Mouse (Mus musculus) midbrain, postnatal 0 days (tissue): Measurements from ENCODE around the gene 9930022D16Rik. TPM values are rescaled to one million over a fixed set of nuclear protein-coding genes. Genes with fewer than 3 reads are reported as not detected.

Experiments used
- ATAC-seq: fragments of 200-750 bp; cut with Nextera tagmentation; 2 replicates; pipeline ENCODE4 v1.8.0; 2017; ENCODE audit warnings: moderate number of reproducible peaks, mild to moderate bottlenecking, moderate TSS enrichment, moderate library complexity; ENCODE audit not compliant: low FRiP score
- DNase-seq: peaks from one replicate; pipeline ENCODE4 v3.0.0-alpha.2; 2015; ENCODE audit warnings: low spot score
- H3K27ac ChIP-seq: fragments of 300-500 bp; sonication (generic); 2 replicates; pipeline ENCODE4 v1.5.1; 2014; ENCODE audit warnings: low read depth, mild to moderate bottlenecking, low read length, mixed read lengths
- H3K27me3 ChIP-seq: fragments of 300-500 bp; sonication (generic); 2 replicates; pipeline ENCODE4 v1.6.1; 2014; ENCODE audit warnings: low read length, control low read depth, mixed read lengths; ENCODE audit not compliant: insufficient read depth
- H3K36me3 ChIP-seq: fragments of 300-500 bp; sonication (generic); 2 replicates; pipeline ENCODE4 v1.6.1; 2014; ENCODE audit warnings: low read length, control low read depth, mixed read lengths; ENCODE audit not compliant: insufficient read depth
- H3K4me1 ChIP-seq: fragments of 300-500 bp; sonication (generic); 2 replicates; pipeline ENCODE4 v1.6.1; 2014; ENCODE audit warnings: mild to moderate bottlenecking, control low read depth, antibody characterized with exemption, low read length, mixed read lengths; ENCODE audit not compliant: insufficient read depth
- H3K4me2 ChIP-seq: fragments of 300-500 bp; sonication (generic); 2 replicates; pipeline ENCODE4 v1.6.1; 2014; ENCODE audit warnings: low read depth, mild to moderate bottlenecking, low read length, mixed read lengths; ENCODE audit not compliant: poor library complexity, severe bottlenecking
- H3K4me3 ChIP-seq: fragments of 300-500 bp; sonication (generic); 2 replicates; pipeline ENCODE4 v1.5.1; 2014; ENCODE audit warnings: low read depth, mild to moderate bottlenecking, low read length, moderate library complexity
- H3K9ac ChIP-seq: fragments of 300-500 bp; sonication (generic); replicated peaks from 2 replicates; pipeline ENCODE4 v1.6.1; 2014; ENCODE audit warnings: mild to moderate bottlenecking, low read length, moderate library complexity, mixed read lengths; ENCODE audit not compliant: poor library complexity, severe bottlenecking
- H3K9me3 ChIP-seq: fragments of 300-500 bp; sonication (generic); 2 replicates; pipeline ENCODE4 v1.6.1; 2016; ENCODE audit warnings: low read length, control low read depth
- CTCF ChIP-seq: IDR thresholded peaks from 2 replicates; pipeline ENCODE4 v1.5.1; 2016; ENCODE audit warnings: antibody characterized with exemption, mild to moderate bottlenecking
- WGBS: fragments of 180-500 bp; shearing (Covaris S2); extraction: QIAGEN DNeasy Blood & Tissue Kit; methylation state at CpG from one replicate; pipeline ENCODE4 v1.1.7; 2014; 5-methylcytosine and 5-hydroxymethylcytosine counted together
- polyA plus RNA-seq: library from polyadenylated mRNA; unstranded; fragments of >200 nt; fragmentation: Nextera tagmentation; extraction: Ambion mirVana; gene quantifications from 2 replicates; pipeline ENCODE4 v1.2.1, GENCODE M21; 2015
- total RNA-seq: library from RNA; depleted of rRNA; stranded (reverse); fragments of >200 nt; gene quantifications from 2 replicates; pipeline ENCODE4 v1.2.3, GENCODE M21; 2014

Gene 9930022D16Rik
- total and polyA plus RNA-seq, 2 experiments from 2014 or later, result not detected

- Histone ChIP-seq H3K9ac (no peak overlapping the region), H3K27ac (no peak overlapping the region), H3K4me3 (no peak overlapping the region), H3K36me3 (no peaks in the 10 kb centered on the region; the same call in 1 of the 2 replicates), H3K4me1 (peaks cover 11% of the 10 kb centered on the region; the same call in 1 of the 2 replicates), H3K9me3 (no peaks in the 10 kb centered on the region), H3K27me3 (no peaks in the 10 kb centered on the region), H3K4me2 (no peak overlapping the region)
- WGBS, result 92% methylated on average over 3 of the region's 3 CpGs
- ATAC-seq (no peak), DNase-seq (no peak)
- TF ChIP-seq CTCF, result no peak
These were observed 44.6 kb upstream of the 9930022D16Rik start for GRCm38 (mm10) chr11:109369026-109369637.

DNA sequence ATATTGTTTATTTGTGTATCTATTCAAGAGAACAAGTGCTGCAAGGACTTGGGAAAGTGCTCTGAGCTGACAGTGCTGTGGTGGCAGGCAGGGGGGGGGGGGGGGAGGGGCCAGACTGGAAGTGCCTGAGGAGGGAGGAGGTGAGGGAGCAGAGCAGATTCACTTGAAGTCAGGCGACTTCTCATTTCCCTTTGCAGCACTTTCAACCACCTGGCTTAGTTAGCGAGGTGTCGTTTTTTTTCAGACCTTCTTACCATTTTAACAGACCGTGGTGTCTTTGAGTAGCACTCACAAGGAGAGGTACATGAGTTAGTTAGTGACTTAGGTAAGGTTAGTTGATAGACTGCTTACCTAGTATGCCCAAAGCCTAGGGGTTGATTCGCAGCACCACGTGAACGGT, 38.3 kb upstream of the 9930022D16Rik start:
- H3K4me2 ChIP-seq, result no peak overlapping the region
- H3K4me1 ChIP-seq, result no peaks in the 10 kb centered on the region; the same call in 1 of the 2 replicates
- no peak overlapping the region for H3K9ac ChIP-seq
- H3K9me3 ChIP-seq, result no peaks in the 10 kb centered on the region
- H3K36me3 ChIP-seq, result no peaks in the 10 kb centered on the region
- no peak for ATAC-seq
- H3K27me3 ChIP-seq, result no peaks in the 10 kb centered on the region
- H3K27ac ChIP-seq, result no peak overlapping the region
- WGBS, result 85% methylated on average over 7 of the region's 7 CpGs
- TF ChIP-seq CTCF, result no peak
- no peak overlapping the region for H3K4me3 ChIP-seq
- DNase-seq, result no peak

DNA sequence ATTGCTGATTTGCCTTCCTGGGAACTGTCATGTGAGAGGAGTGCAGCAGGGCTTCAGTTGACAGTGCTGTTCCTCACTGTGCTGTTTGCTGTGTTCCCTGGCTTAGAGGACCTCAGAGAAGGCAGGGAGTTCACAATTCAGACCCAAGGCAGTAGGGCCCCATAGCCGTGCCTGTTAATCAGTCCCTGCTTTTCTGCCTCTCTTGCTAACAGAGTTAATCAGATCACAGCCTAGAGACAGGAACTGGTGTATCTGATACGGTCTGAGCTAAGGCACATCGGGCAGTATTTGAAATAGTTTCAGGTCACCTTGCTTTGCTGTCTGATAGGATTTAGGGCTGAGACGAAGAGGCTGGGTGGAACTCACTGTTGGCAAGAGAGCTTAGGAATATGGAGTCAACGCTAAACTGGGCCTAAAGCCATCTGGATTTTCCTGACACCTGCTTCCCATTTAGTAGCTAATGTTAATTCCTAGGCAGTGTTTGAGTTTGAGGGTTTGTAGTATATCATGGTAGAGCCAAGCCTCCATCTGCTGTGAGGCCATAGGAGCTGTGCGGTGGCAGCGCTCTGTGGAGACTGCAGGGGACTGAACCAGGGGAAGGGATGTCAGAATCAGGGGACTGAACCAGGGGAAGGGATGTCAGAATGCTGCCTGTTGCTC, 37.1 kb upstream of the 9930022D16Rik start:
- ATAC-seq (no peak), DNase-seq (peak; percentile 56)

DNA sequence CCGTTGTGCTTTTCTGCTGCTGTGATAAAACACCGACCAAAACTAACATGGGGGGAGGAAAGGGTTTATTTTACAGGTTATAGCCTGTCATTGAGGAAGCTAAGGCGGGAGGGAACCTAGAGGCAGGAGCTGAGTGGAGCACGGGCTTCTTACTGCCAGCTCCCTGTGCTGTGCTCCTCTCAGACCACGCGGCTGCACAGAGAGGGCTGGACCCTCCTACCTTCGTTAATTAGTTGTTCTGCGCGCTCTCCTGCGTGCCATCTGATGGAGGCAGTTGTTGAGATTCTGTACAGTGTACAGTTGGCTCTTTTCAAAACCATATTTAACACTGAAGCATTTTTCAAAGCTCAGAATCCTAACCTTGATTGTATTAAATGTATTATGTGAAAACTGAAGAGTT, 36.2 kb upstream of the 9930022D16Rik start:
- Histone ChIP-seq H3K4me3 (no peak overlapping the region), H3K36me3 (no peaks in the 10 kb centered on the region), H3K9me3 (no peaks in the 10 kb centered on the region), H3K27ac (no peak overlapping the region), H3K27me3 (no peaks in the 10 kb centered on the region), H3K4me2 (no peak overlapping the region), H3K4me1 (no peaks in the 10 kb centered on the region; the same call in 1 of the 2 replicates), H3K9ac (no peak overlapping the region)
- TF ChIP-seq CTCF, result no peak
- 46% methylated on average over 10 of the region's 10 CpGs for WGBS
- DNase-seq (no peak), ATAC-seq (no peak)

More for the DNA sequence above, 37.1 kb upstream of the 9930022D16Rik start:
- Histone ChIP-seq H3K4me3 (no peak overlapping the region), H3K36me3 (no peaks in the 10 kb centered on the region), H3K27me3 (no peaks in the 10 kb centered on the region), H3K9me3 (no peaks in the 10 kb centered on the region), H3K27ac (no peak overlapping the region), H3K4me2 (no peak overlapping the region), H3K4me1 (no peaks in the 10 kb centered on the region; the same call in 1 of the 2 replicates), H3K9ac (0 out of 2 replicates have a peak overlapping the region, but pooled peaks have one; percentile 24)
- WGBS, result 43% methylated on average over 7 of the region's 7 CpGs
- TF ChIP-seq CTCF, result no peak

DNA sequence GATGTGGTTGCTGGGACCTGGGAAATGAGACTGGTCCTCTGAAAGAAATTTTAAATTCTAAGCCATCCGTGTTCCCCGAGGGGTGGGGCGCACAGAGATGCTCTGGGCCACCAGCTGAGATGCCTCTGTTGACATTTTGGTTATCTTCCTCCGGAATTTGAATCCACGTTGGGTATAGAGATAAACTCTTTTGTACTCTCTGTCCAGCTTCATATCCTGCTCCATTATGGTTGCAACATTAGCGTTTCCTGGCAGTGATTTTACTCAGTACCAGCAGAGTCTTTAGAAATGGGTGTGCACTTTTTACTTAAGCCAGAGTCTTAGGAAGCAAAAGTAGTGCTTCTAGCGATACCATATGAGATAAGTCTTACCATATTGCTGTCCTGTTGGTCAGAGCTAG, 35.7 kb upstream of the 9930022D16Rik start:
- TF ChIP-seq CTCF, result no peak
- WGBS, result 58% methylated on average over 7 of the region's 7 CpGs

GRCm38 (mm10) chr11:109380662-109381061, 33.1 kb upstream of the 9930022D16Rik start:
- WGBS, result 81% methylated on average over 5 of the region's 5 CpGs
- ATAC-seq (no peak), DNase-seq (no peak)
- H3K36me3 ChIP-seq, result no peaks in the 10 kb centered on the region
- TF ChIP-seq CTCF, result no peak
- H3K9me3 ChIP-seq, result no peaks in the 10 kb centered on the region
- no peak overlapping the region for H3K4me2 ChIP-seq
- no peaks in the 10 kb centered on the region for H3K27me3 ChIP-seq
- no peak overlapping the region for H3K27ac ChIP-seq
- H3K9ac ChIP-seq, result no peak overlapping the region
- no peaks in the 10 kb centered on the region; the same call in 1 of the 2 replicates for H3K4me1 ChIP-seq
- no peak overlapping the region for H3K4me3 ChIP-seq

More for the DNA sequence above, 35.7 kb upstream of the 9930022D16Rik start:
- no peak overlapping the region for H3K27ac ChIP-seq
- H3K4me3 ChIP-seq, result no peak overlapping the region
- H3K9me3 ChIP-seq, result no peaks in the 10 kb centered on the region
- no peak overlapping the region for H3K9ac ChIP-seq
- no peaks in the 10 kb centered on the region; the same call in 1 of the 2 replicates for H3K4me1 ChIP-seq
- no peak for ATAC-seq
- no peak for DNase-seq
- H3K27me3 ChIP-seq, result no peaks in the 10 kb centered on the region
- H3K36me3 ChIP-seq, result no peaks in the 10 kb centered on the region
- no peak overlapping the region for H3K4me2 ChIP-seq
